ENCODE assay signal across 16 mouse cellular contexts in genomic region chr13:101914132-101914531, GRCm38 (mm10).
DNase-seq lines count a peak whose midpoint lies in the region; ATAC-seq and TF ChIP-seq lines count a peak whose summit lies in the region.
"Had no signal": no experiment of that assay in that cellular context is flagged by ENCODE, and none has a peak within 500 bp of the region (broad histone marks: within the 10 kb centered on the region; RNA-seq: fewer than 3 reads in every experiment).

No protein-coding gene starts in this region.

- no peaks in the 10 kb centered on the region for H3K9me3 ChIP-seq in forebrain, embryonic 15.5 days
- H3K9me3 ChIP-seq in forebrain, embryonic 13.5 days (replicated peaks), result no peaks in the 10 kb centered on the region
- no peaks in the 10 kb centered on the region for H3K9me3 ChIP-seq in kidney, embryonic 14.5 days (ENCODE audit: control insufficient read depth, low read length)
- H3K9me3 ChIP-seq in CH12.LX (replicated peaks; ENCODE audit: low read length), result no peaks in the 10 kb centered on the region
- H3K9me3 ChIP-seq in intestine, postnatal 0 days (ENCODE audit: control insufficient read depth), result no peaks in the 10 kb centered on the region
- no peaks in the 10 kb centered on the region for H3K9me3 ChIP-seq in midbrain, postnatal 0 days (ENCODE audit: low read length)
- H3K9me3 ChIP-seq: embryonic facial prominence, embryonic 12.5 days; hindbrain, embryonic 12.5 days; limb, embryonic 12.5 days; liver, embryonic 15.5 days; midbrain, embryonic 12.5 days; neural tube, embryonic 12.5 days had no signal

- no peak for TF ChIP-seq CTCF in CH12.LX (conservative IDR thresholded peaks at IDR 0.05 in 1 of 2, IDR thresholded peaks at IDR 0.05 in 1 of 2; ENCODE audit: low read depth in 2 of 2, low read length in 2 of 2)
- TF ChIP-seq CTCF in intestine, postnatal 0 days (IDR thresholded peaks at IDR 0.05; ENCODE audit: low read depth), result no peak
- TF ChIP-seq CTCF in midbrain, postnatal 0 days (IDR thresholded peaks at IDR 0.05), result no peak

- peak overlapping the region; percentile 50; the same call in 1 of the 2 replicates for H3K27ac ChIP-seq in forebrain, embryonic 15.5 days (replicated peaks)
- no peak overlapping the region for H3K27ac ChIP-seq in forebrain, embryonic 13.5 days
- H3K27ac ChIP-seq in kidney, embryonic 14.5 days (ENCODE audit: low read depth, low read length), result no peak overlapping the region
- H3K27ac ChIP-seq in CH12.LX (ENCODE audit: insufficient read depth, low read depth), result no peak overlapping the region
- H3K27ac ChIP-seq in intestine, postnatal 0 days (ENCODE audit: low read depth, low read length), result no peak overlapping the region
- H3K27ac ChIP-seq in midbrain, postnatal 0 days (ENCODE audit: low read depth, low read length), result no peak overlapping the region
- H3K27ac ChIP-seq: embryonic facial prominence, embryonic 12.5 days; hindbrain, embryonic 12.5 days; limb, embryonic 12.5 days; liver, embryonic 15.5 days; midbrain, embryonic 12.5 days; neural tube, embryonic 12.5 days had no signal

- WGBS in forebrain, embryonic 15.5 days, result 94% methylated on average over 4 of the region's 4 CpGs
- WGBS in forebrain, embryonic 13.5 days, result 94% methylated on average over 4 of the region's 4 CpGs
- 93% methylated on average over 4 of the region's 4 CpGs for WGBS in kidney, embryonic 14.5 days
- WGBS in intestine, postnatal 0 days, result 43% methylated on average over 4 of the region's 4 CpGs
- 92% methylated on average over 4 of the region's 4 CpGs for WGBS in midbrain, postnatal 0 days

- no peaks in the 10 kb centered on the region for H3K27me3 ChIP-seq in forebrain, embryonic 15.5 days
- no peaks in the 10 kb centered on the region for H3K27me3 ChIP-seq in forebrain, embryonic 13.5 days
- no peaks in the 10 kb centered on the region for H3K27me3 ChIP-seq in kidney, embryonic 14.5 days (ENCODE audit: control insufficient read depth, insufficient read depth, low read length)
- H3K27me3 ChIP-seq in CH12.LX (replicated peaks), result no peaks in the 10 kb centered on the region
- H3K27me3 ChIP-seq in intestine, postnatal 0 days (replicated peaks; ENCODE audit: control insufficient read depth, insufficient read depth, low read length), result no peaks in the 10 kb centered on the region
- H3K27me3 ChIP-seq in midbrain, postnatal 0 days (ENCODE audit: insufficient read depth, low read length), result no peaks in the 10 kb centered on the region
- H3K27me3 ChIP-seq: embryonic facial prominence, embryonic 12.5 days; hindbrain, embryonic 12.5 days; liver, embryonic 15.5 days; midbrain, embryonic 12.5 days; neural tube, embryonic 12.5 days; Patski had no signal

- TF ChIP-seq RAD21 in CH12.LX (IDR thresholded peaks at IDR 0.05; ENCODE audit: low read depth, low read length), result no peak

- H3K4me2 ChIP-seq in forebrain, embryonic 15.5 days (replicated peaks), result no peak overlapping the region
- no peak overlapping the region for H3K4me2 ChIP-seq in forebrain, embryonic 13.5 days
- no peak overlapping the region for H3K4me2 ChIP-seq in kidney, embryonic 14.5 days (replicated peaks; ENCODE audit: low read depth, low read length)
- H3K4me2 ChIP-seq in CH12.LX (ENCODE audit: insufficient read depth, low read depth, poor library complexity, severe bottlenecking), result peak overlapping the region; percentile 29
- no peak overlapping the region; the same call in 1 of the 2 replicates for H3K4me2 ChIP-seq in intestine, postnatal 0 days (replicated peaks; ENCODE audit: low read depth)
- H3K4me2 ChIP-seq in midbrain, postnatal 0 days (ENCODE audit: low read depth, low read length, poor library complexity, severe bottlenecking), result no peak overlapping the region
- H3K4me2 ChIP-seq: embryonic facial prominence, embryonic 12.5 days; hindbrain, embryonic 12.5 days; limb, embryonic 12.5 days; liver, embryonic 15.5 days; midbrain, embryonic 12.5 days; neural tube, embryonic 12.5 days had no signal

- H3K4me1 ChIP-seq in forebrain, embryonic 15.5 days, result peaks cover 13% of the 10 kb centered on the region
- 0 out of 2 replicates have a peak, but pooled peaks cover 7% of the 10 kb centered on the region for H3K4me1 ChIP-seq in forebrain, embryonic 13.5 days
- no peaks in the 10 kb centered on the region for H3K4me1 ChIP-seq in kidney, embryonic 14.5 days (ENCODE audit: control insufficient read depth, insufficient read depth, low read length)
- H3K4me1 ChIP-seq in CH12.LX (ENCODE audit: control insufficient read depth in 1 of 2, insufficient read depth in 2 of 2), result peaks cover 4 to 7% of the 10 kb centered on the region in 2 experiments
- H3K4me1 ChIP-seq in intestine, postnatal 0 days (replicated peaks; ENCODE audit: control insufficient read depth, insufficient read depth, low read length), result peaks cover 11% of the 10 kb centered on the region; the same call in 1 of the 2 replicates
- H3K4me1 ChIP-seq in midbrain, postnatal 0 days (ENCODE audit: insufficient read depth, low read length), result no peaks in the 10 kb centered on the region
- H3K4me1 ChIP-seq: embryonic facial prominence, embryonic 12.5 days; hindbrain, embryonic 12.5 days; midbrain, embryonic 12.5 days; neural tube, embryonic 12.5 days had no signal

- no peaks in the 10 kb centered on the region for H3K79me2 ChIP-seq in CH12.LX (replicated peaks; ENCODE audit: control insufficient read depth, extremely low read depth, insufficient read depth, poor library complexity, severe bottlenecking)

- no peak overlapping the region for H3K9ac ChIP-seq in forebrain, embryonic 15.5 days (replicated peaks)
- no peak overlapping the region for H3K9ac ChIP-seq in forebrain, embryonic 13.5 days
- no peak overlapping the region for H3K9ac ChIP-seq in kidney, embryonic 14.5 days (ENCODE audit: low read depth, low read length)
- H3K9ac ChIP-seq in CH12.LX (ENCODE audit: insufficient read depth, low read depth), result no peak overlapping the region
- H3K9ac ChIP-seq in intestine, postnatal 0 days (ENCODE audit: low read depth, low read length), result no peak overlapping the region
- no peak overlapping the region for H3K9ac ChIP-seq in midbrain, postnatal 0 days (replicated peaks; ENCODE audit: low read length, poor library complexity, severe bottlenecking)
- H3K9ac ChIP-seq: embryonic facial prominence, embryonic 12.5 days; hindbrain, embryonic 12.5 days; limb, embryonic 12.5 days; liver, embryonic 15.5 days; midbrain, embryonic 12.5 days; neural tube, embryonic 12.5 days had no signal

- TF ChIP-seq EP300 in CH12.LX (IDR thresholded peaks at IDR 0.05; ENCODE audit: low read length), result peak; percentile 62

- H3K4me3 ChIP-seq in forebrain, embryonic 15.5 days, result no peak overlapping the region
- no peak overlapping the region for H3K4me3 ChIP-seq in forebrain, embryonic 13.5 days
- no peak overlapping the region for H3K4me3 ChIP-seq in kidney, embryonic 14.5 days (ENCODE audit: low read length)
- H3K4me3 ChIP-seq in CH12.LX (replicated peaks in 1 of 3; ENCODE audit: low read depth in 2 of 3, low read length in 2 of 3, poor library complexity in 1 of 3), result no peak overlapping the region
- no peak overlapping the region for H3K4me3 ChIP-seq in intestine, postnatal 0 days (ENCODE audit: low read depth, low read length)
- no peak overlapping the region for H3K4me3 ChIP-seq in midbrain, postnatal 0 days (ENCODE audit: low read depth, low read length)
- H3K4me3 ChIP-seq: embryonic facial prominence, embryonic 12.5 days; hindbrain, embryonic 12.5 days; limb, embryonic 12.5 days; liver, embryonic 15.5 days; midbrain, embryonic 12.5 days; neural tube, embryonic 12.5 days had no signal

- H3K36me3 ChIP-seq in forebrain, embryonic 15.5 days, result no peaks in the 10 kb centered on the region
- H3K36me3 ChIP-seq in forebrain, embryonic 13.5 days (ENCODE audit: poor library complexity, severe bottlenecking), result no peaks in the 10 kb centered on the region
- H3K36me3 ChIP-seq in kidney, embryonic 14.5 days (ENCODE audit: control insufficient read depth, insufficient read depth, low read length), result no peaks in the 10 kb centered on the region
- H3K36me3 ChIP-seq in CH12.LX (replicated peaks in 1 of 2; ENCODE audit: control insufficient read depth in 1 of 2, insufficient read depth in 1 of 2, low read length in 1 of 2), result no peaks in the 10 kb centered on the region
- H3K36me3 ChIP-seq in intestine, postnatal 0 days (ENCODE audit: control insufficient read depth, insufficient read depth), result no peaks in the 10 kb centered on the region
- no peaks in the 10 kb centered on the region for H3K36me3 ChIP-seq in midbrain, postnatal 0 days (ENCODE audit: insufficient read depth, low read length)
- H3K36me3 ChIP-seq: embryonic facial prominence, embryonic 12.5 days; hindbrain, embryonic 12.5 days; limb, embryonic 12.5 days; liver, embryonic 15.5 days; midbrain, embryonic 12.5 days; neural tube, embryonic 12.5 days had no signal

- ATAC-seq in forebrain, embryonic 15.5 days (replicated peaks), result no peak
- no peak for ATAC-seq in forebrain, embryonic 13.5 days
- no peak for ATAC-seq in kidney, embryonic 14.5 days (ENCODE audit: low FRiP score, low TSS enrichment)
- ATAC-seq in intestine, postnatal 0 days, result 0 out of 2 replicates have a peak, but pooled peaks have one; percentile 26
- ATAC-seq in midbrain, postnatal 0 days (ENCODE audit: low FRiP score), result no peak
- no peak for ATAC-seq in cerebellum, adult (ENCODE audit: insufficient number of reproducible peaks, low FRiP score, low TSS enrichment)
- ATAC-seq: Patski had no signal

- DNase-seq in kidney, adult 8-10 months, result peak; percentile 34 to 43
- no peak for DNase-seq in CH12.LX (ENCODE audit: extremely low read depth)
- DNase-seq in midbrain, postnatal 0 days (ENCODE audit: low spot score), result no peak
- DNase-seq: cerebellum, adult 9-11 months had no signal

- in situ Hi-C loops in CH12.LX (cut with MboI; ENCODE audit: low pct_ligation_motif_present, low pct_unique_long_range_greater_than_20kb, low sequenced_read_pairs), result no loop called here

- TF ChIP-seq POLR2A in CH12.LX (IDR thresholded peaks at IDR 0.05; ENCODE audit: low read depth, low read length), result no peak

- dilution Hi-C loops in CH12.LX (cut with MboI; ENCODE audit: extremely low pct_ligation_motif_present, extremely low pct_unique_long_range_greater_than_20kb, low sequenced_read_pairs), result no loop called here

TF ChIP-seq in CH12.LX, 34 proteins besides CTCF, POLR2A, EP300 and RAD21:
- TF ChIP-seq E2F4 (IDR thresholded peaks at IDR 0.05; ENCODE audit: insufficient replicate concordance, low read depth, low read length) (no peak), IRF4 (IDR thresholded peaks at IDR 0.05; ENCODE audit: low read depth, low read length) (peak; percentile 79), JUN (IDR thresholded peaks at IDR 0.05; ENCODE audit: insufficient read depth, low read depth, low read length) (peak; percentile 30; the same call in 1 of the 2 replicates)

Comparison
In these comparisons a context has a peak if more than half of its experiments do, and no peak if none do; other contexts are left out.
1. DNase-seq: peak in kidney, adult 8-10 months (2 of 2); none in CH12.LX (single experiment) and midbrain, postnatal 0 days (single experiment).